Comparison of ENCODE assay signal across 9 mouse cellular contexts in the genomic region with DNA sequence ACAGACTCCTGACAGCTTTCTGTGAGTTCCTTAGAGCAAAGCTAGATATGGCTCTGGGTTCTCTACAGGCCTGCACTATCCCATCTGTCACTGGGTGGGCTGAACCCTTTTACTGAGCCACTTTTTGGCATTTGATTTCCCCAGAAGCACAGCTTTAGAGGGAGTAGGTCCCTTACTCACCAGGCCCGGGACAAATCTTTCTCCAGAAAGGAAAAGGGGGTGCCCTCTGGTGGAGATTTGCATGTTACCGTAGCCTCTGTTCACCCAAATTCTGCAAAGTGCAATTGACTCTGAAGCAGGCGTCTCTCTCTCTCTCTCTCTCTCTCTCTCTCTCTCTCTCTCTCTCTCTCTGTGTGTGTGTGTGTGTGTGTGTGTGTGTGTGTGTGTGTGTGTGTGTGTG. TPM values are rescaled to one million over a fixed set of nuclear protein-coding genes. Genes with fewer than 3 reads are reported as not detected.
DNase-seq lines count a peak whose midpoint lies in the region; ATAC-seq and TF ChIP-seq lines count a peak whose summit lies in the region.
"Had no signal": no experiment of that assay in that cellular context is flagged by ENCODE, and none has a peak within 500 bp of the region (broad histone marks: within the 10 kb centered on the region; RNA-seq: fewer than 3 reads in every experiment).

No protein-coding gene starts in this region.

- no peaks in the 10 kb centered on the region for H3K9me3 ChIP-seq in hindbrain, embryonic 10.5 days
- H3K9me3 ChIP-seq in hindbrain, embryonic 13.5 days, result no peaks in the 10 kb centered on the region
- no peaks in the 10 kb centered on the region for H3K9me3 ChIP-seq in midbrain, postnatal 0 days (ENCODE audit: low read length)
- no peaks in the 10 kb centered on the region for H3K9me3 ChIP-seq in intestine, embryonic 16.5 days (ENCODE audit: control insufficient read depth, low read length)

- ATAC-seq in hindbrain, embryonic 13.5 days (ENCODE audit: low FRiP score), result no peak
- no peak; the same call in 1 of the 2 replicates for ATAC-seq in midbrain, postnatal 0 days (ENCODE audit: low FRiP score)
- no peak for ATAC-seq in intestine, embryonic 16.5 days

- no peaks in the 10 kb centered on the region for H3K36me3 ChIP-seq in hindbrain, embryonic 10.5 days
- no peaks in the 10 kb centered on the region for H3K36me3 ChIP-seq in hindbrain, embryonic 13.5 days
- H3K36me3 ChIP-seq in midbrain, postnatal 0 days (ENCODE audit: insufficient read depth, low read length), result no peaks in the 10 kb centered on the region
- no peaks in the 10 kb centered on the region for H3K36me3 ChIP-seq in intestine, embryonic 16.5 days (ENCODE audit: control insufficient read depth, insufficient read depth, low read length)

- H3K27me3 ChIP-seq in hindbrain, embryonic 10.5 days (ENCODE audit: insufficient read depth, poor library complexity, severe bottlenecking), result peaks cover 31% of the 10 kb centered on the region
- peaks cover 8% of the 10 kb centered on the region for H3K27me3 ChIP-seq in hindbrain, embryonic 13.5 days
- H3K27me3 ChIP-seq in midbrain, postnatal 0 days (ENCODE audit: insufficient read depth, low read length), result no peaks in the 10 kb centered on the region
- H3K27me3 ChIP-seq in intestine, embryonic 16.5 days (replicated peaks; ENCODE audit: control insufficient read depth, insufficient read depth, low read length), result peaks cover 5% of the 10 kb centered on the region; the same call in 1 of the 2 replicates

- TF ChIP-seq CTCF in midbrain, postnatal 0 days (IDR thresholded peaks at IDR 0.05), result peak; percentile 72

- peak overlapping the region; percentile 47 for H3K4me3 ChIP-seq in hindbrain, embryonic 10.5 days
- no peak overlapping the region for H3K4me3 ChIP-seq in hindbrain, embryonic 13.5 days
- H3K4me3 ChIP-seq in midbrain, postnatal 0 days (ENCODE audit: low read depth, low read length), result no peak overlapping the region
- no peak overlapping the region for H3K4me3 ChIP-seq in intestine, embryonic 16.5 days (ENCODE audit: low read length)

- H3K9ac ChIP-seq in hindbrain, embryonic 13.5 days, result no peak overlapping the region
- H3K9ac ChIP-seq in midbrain, postnatal 0 days (replicated peaks; ENCODE audit: low read length, poor library complexity, severe bottlenecking), result no peak overlapping the region
- no peak overlapping the region for H3K9ac ChIP-seq in intestine, embryonic 16.5 days (ENCODE audit: low read depth, low read length)

- 6% methylated on average over 3 of the region's 3 CpGs for WGBS in hindbrain, embryonic 10.5 days
- 0% methylated on average over 3 of the region's 3 CpGs for WGBS in hindbrain, embryonic 13.5 days
- 10% methylated on average over 3 of the region's 3 CpGs for WGBS in midbrain, postnatal 0 days
- 9% methylated on average over 3 of the region's 3 CpGs for WGBS in intestine, embryonic 16.5 days

- H3K4me1 ChIP-seq in hindbrain, embryonic 10.5 days (replicated peaks), result peaks cover 25% of the 10 kb centered on the region
- peaks cover 31% of the 10 kb centered on the region for H3K4me1 ChIP-seq in hindbrain, embryonic 13.5 days (replicated peaks)
- H3K4me1 ChIP-seq in midbrain, postnatal 0 days (ENCODE audit: insufficient read depth, low read length), result peaks cover 7% of the 10 kb centered on the region; the same call in 1 of the 2 replicates
- peaks cover 4% of the 10 kb centered on the region for H3K4me1 ChIP-seq in intestine, embryonic 16.5 days (ENCODE audit: control insufficient read depth, insufficient read depth, low read length)

- no peak overlapping the region for H3K4me2 ChIP-seq in hindbrain, embryonic 13.5 days
- H3K4me2 ChIP-seq in midbrain, postnatal 0 days (ENCODE audit: low read depth, low read length, poor library complexity, severe bottlenecking), result peak overlapping the region; percentile 46; the same call in 1 of the 2 replicates
- no peak overlapping the region for H3K4me2 ChIP-seq in intestine, embryonic 16.5 days (ENCODE audit: low read depth, low read length)

- no peak overlapping the region for H3K27ac ChIP-seq in hindbrain, embryonic 10.5 days
- H3K27ac ChIP-seq in hindbrain, embryonic 13.5 days, result no peak overlapping the region
- no peak overlapping the region for H3K27ac ChIP-seq in midbrain, postnatal 0 days (ENCODE audit: low read depth, low read length)
- no peak overlapping the region for H3K27ac ChIP-seq in intestine, embryonic 16.5 days (ENCODE audit: low read length)

- DNase-seq in hindbrain, embryonic 10.5 days (ENCODE audit: low spot score), result peak; percentile 31
- peak; percentile 30 for DNase-seq in A20 (ENCODE audit: low read depth, low spot score)
- DNase-seq in R1 (ENCODE audit: low read depth, low spot score), result peak; percentile 23
- peak; percentile 46 for DNase-seq in forelimb bud, embryonic 11.5 days (ENCODE audit: low read depth, low spot score)
- DNase-seq in midbrain, postnatal 0 days (ENCODE audit: low spot score), result peak; percentile 73
- DNase-seq in gastrocnemius, postnatal 4 days (ENCODE audit: low spot score in 2 of 2), result no peak

RNA-seq across cellular contexts. Expression of gene Lingo1, which starts 28.6 kb away (rescaled TPM):
- 5.1 and 9.9 TPM in 2 replicates for polyA plus RNA-seq in hindbrain, embryonic 10.5 days (2016; fragmentation: Nextera tagmentation; extraction: Ambion mirVana)
- 48.9 and 50.4 TPM in 2 replicates for polyA plus RNA-seq in hindbrain, embryonic 13.5 days (2015; fragmentation: Nextera tagmentation; extraction: Ambion mirVana)
- total RNA-seq in midbrain, postnatal 0 days (2014; rRNA removed), result 145 and 192 TPM in 2 replicates
- polyA plus RNA-seq in midbrain, postnatal 0 days (2015; fragmentation: Nextera tagmentation; extraction: Ambion mirVana), result 110 and 114 TPM in 2 replicates
- 1.0 and 1.7 TPM in 2 replicates for polyA plus RNA-seq in intestine, embryonic 16.5 days (2015; fragmentation: Nextera tagmentation; extraction: Ambion mirVana)
- 1 to 10 TPM; 3.2 TPM for total RNA-seq in gastrocnemius, postnatal 4 days (2021)
- total RNA-seq: neutrophil, adult 5-6 weeks had no signal

RNA-seq across cellular contexts. Expression of gene Odf3l1, which starts 39.6 kb away (rescaled TPM):
- polyA plus RNA-seq in hindbrain, embryonic 10.5 days (2016; fragmentation: Nextera tagmentation; extraction: Ambion mirVana), result 0.14 TPM in 1 of 2 replicates, not detected in the other
- 0.18 TPM in 1 of 2 replicates, not detected in the other for polyA plus RNA-seq in hindbrain, embryonic 13.5 days (2015; fragmentation: Nextera tagmentation; extraction: Ambion mirVana)
- 0.28 TPM in 1 of 2 replicates, not detected in the other for total RNA-seq in midbrain, postnatal 0 days (2014; rRNA removed)
- polyA plus RNA-seq in midbrain, postnatal 0 days (2015; fragmentation: Nextera tagmentation; extraction: Ambion mirVana), result 0.25 TPM in 1 of 2 replicates, not detected in the other
- 1.4 and 1.5 TPM in 2 replicates for polyA plus RNA-seq in intestine, embryonic 16.5 days (2015; fragmentation: Nextera tagmentation; extraction: Ambion mirVana)
- total RNA-seq in gastrocnemius, postnatal 4 days (2021), result 1 to 10 TPM; 1.1 to 1.6 TPM
- total RNA-seq: neutrophil, adult 5-6 weeks had no signal

RNA-seq across cellular contexts. Expression of gene Cspg4, which starts 39.9 kb away (rescaled TPM):
- 1.9 and 2.0 TPM in 2 replicates for polyA plus RNA-seq in hindbrain, embryonic 10.5 days (2016; fragmentation: Nextera tagmentation; extraction: Ambion mirVana)
- 4.2 and 5.2 TPM in 2 replicates for polyA plus RNA-seq in hindbrain, embryonic 13.5 days (2015; fragmentation: Nextera tagmentation; extraction: Ambion mirVana)
- total RNA-seq in midbrain, postnatal 0 days (2014; rRNA removed), result 31.6 and 37.3 TPM in 2 replicates
- polyA plus RNA-seq in midbrain, postnatal 0 days (2015; fragmentation: Nextera tagmentation; extraction: Ambion mirVana), result 7.5 and 8.7 TPM in 2 replicates
- polyA plus RNA-seq in intestine, embryonic 16.5 days (2015; fragmentation: Nextera tagmentation; extraction: Ambion mirVana), result 17.4 and 18.2 TPM in 2 replicates
- total RNA-seq in gastrocnemius, postnatal 4 days (2021), result 10 to 100 TPM; 44.4 to 46.1 TPM
- total RNA-seq: neutrophil, adult 5-6 weeks had no signal

Comparison
In these comparisons a context has a peak if more than half of its experiments do, and no peak if none do; other contexts are left out.
1. DNase-seq: peak in hindbrain, embryonic 10.5 days (single experiment), A20 (single experiment), R1 (single experiment), forelimb bud, embryonic 11.5 days (single experiment) and midbrain, postnatal 0 days (single experiment); none in gastrocnemius, postnatal 4 days (0 of 2).